ENCODE assay signal across 8 mouse cellular contexts in genomic region chr10:25023601-25024157, GRCm38 (mm10).
A peak's percentile ranks its signal among the peaks of the same experiment; 100 is the strongest.
DNase-seq lines count a peak whose midpoint lies in the region; ATAC-seq and TF ChIP-seq lines count a peak whose summit lies in the region.

No protein-coding gene starts in this region.

- no peaks in the 10 kb centered on the region for H3K4me1 ChIP-seq in forebrain, postnatal 0 days (ENCODE audit: insufficient read depth)
- no peaks in the 10 kb centered on the region for H3K4me1 ChIP-seq in neural tube, embryonic 15.5 days

- peak; percentile 87 for ATAC-seq in forebrain, postnatal 0 days
- ATAC-seq in neural tube, embryonic 15.5 days (ENCODE audit: low FRiP score) = peak; percentile 84
- ATAC-seq in activated CD4-positive, CD25-positive, alpha-beta regulatory T cell, adult 4 months = no peak

- H3K27ac ChIP-seq in forebrain, postnatal 0 days (ENCODE audit: low read depth, low read length) = peak overlapping the region; percentile 29; the same call in 1 of the 2 replicates
- peak overlapping the region; percentile 87 for H3K27ac ChIP-seq in layer of hippocampus, adult 2 months
- peak overlapping the region; percentile 49 for H3K27ac ChIP-seq in neural tube, embryonic 15.5 days (replicated peaks)

- H3K36me3 ChIP-seq in forebrain, postnatal 0 days (ENCODE audit: insufficient read depth) = no peaks in the 10 kb centered on the region
- H3K36me3 ChIP-seq in neural tube, embryonic 15.5 days = no peaks in the 10 kb centered on the region

- no peak overlapping the region for H3K9ac ChIP-seq in forebrain, postnatal 0 days
- no peak overlapping the region for H3K9ac ChIP-seq in neural tube, embryonic 15.5 days (replicated peaks)

- 16% methylated on average over 7 of the region's 7 CpGs for WGBS in forebrain, postnatal 0 days
- 22% methylated on average over 7 of the region's 7 CpGs for WGBS in neural tube, embryonic 15.5 days

- no peak overlapping the region for H3K4me2 ChIP-seq in forebrain, postnatal 0 days (ENCODE audit: low read depth)
- no peak overlapping the region for H3K4me2 ChIP-seq in neural tube, embryonic 15.5 days

- peak; percentile 11 for DNase-seq in left cerebral cortex, adult 11 months (ENCODE audit: low spot score)
- DNase-seq in left cerebral cortex, adult 18-20 months (ENCODE audit: low spot score in 2 of 2) = no peak
- peak; percentile 83 for DNase-seq in cerebellum, adult 11-12 months
- DNase-seq in forebrain, postnatal 0 days = peak; percentile 66
- DNase-seq in layer of hippocampus, adult 2 months (ENCODE audit: low spot score in 2 of 2) = peak in 1 of 2 experiments; percentile 46
- no peak for DNase-seq in thymus, postnatal 10 days (ENCODE audit: low spot score in 2 of 2)

- no peaks in the 10 kb centered on the region for H3K27me3 ChIP-seq in forebrain, postnatal 0 days (ENCODE audit: insufficient read depth, low read length)
- no peaks in the 10 kb centered on the region for H3K27me3 ChIP-seq in neural tube, embryonic 15.5 days (replicated peaks)

- H3K4me3 ChIP-seq in forebrain, postnatal 0 days (ENCODE audit: low read depth, low read length) = no peak overlapping the region
- no peak overlapping the region for H3K4me3 ChIP-seq in layer of hippocampus, adult 2 months
- no peak overlapping the region for H3K4me3 ChIP-seq in neural tube, embryonic 15.5 days (replicated peaks)

- no peak for TF ChIP-seq CTCF in forebrain, postnatal 0 days (IDR thresholded peaks at IDR 0.05; ENCODE audit: low read depth)
- no peak for TF ChIP-seq CTCF in layer of hippocampus, adult 2 months (conservative IDR thresholded peaks at IDR 0.05)

- no peaks in the 10 kb centered on the region for H3K9me3 ChIP-seq in forebrain, postnatal 0 days (ENCODE audit: low read length)
- 0 out of 2 replicates have a peak, but pooled peaks cover 7% of the 10 kb centered on the region for H3K9me3 ChIP-seq in neural tube, embryonic 15.5 days (replicated peaks)

Comparison
In these comparisons a context has a peak if more than half of its experiments do, and no peak if none do; other contexts are left out.
1. DNase-seq: peak in left cerebral cortex, adult 11 months (single experiment), cerebellum, adult 11-12 months (single experiment) and forebrain, postnatal 0 days (single experiment); none in left cerebral cortex, adult 18-20 months (0 of 2) and thymus, postnatal 10 days (0 of 2).
2. H3K27ac ChIP-seq: peak in every context shown above with its lines; median percentile 87 in layer of hippocampus, adult 2 months; 49 in neural tube, embryonic 15.5 days; 29 in forebrain, postnatal 0 days.